Mouse (Mus musculus) urinary bladder, postnatal 36 days (tissue): ENCODE data around the gene Baz1a.
"Not testable (repeated sequence)": the region's sequence is repeated elsewhere in the genome, so short reads cannot be mapped to it uniquely, and the experiment has no call there.

Experiments
- DNase-seq, 2 experiments: peaks; one replicate each; pipeline ENCODE4 v3.0.0; 2022; ENCODE audit warnings: low spot score in 2 of 2, mixed read lengths in 1 of 2

Baz1a gene

GRCm38 (mm10) chr12:55007361-55008008 is 6.7 kb downstream of the Baz1a start:
- no peak for DNase-seq

- no peak for DNase-seq
Measured at GRCm38 (mm10) chr12:55006071-55006470, 8.1 kb downstream of the Baz1a start.

DNA sequence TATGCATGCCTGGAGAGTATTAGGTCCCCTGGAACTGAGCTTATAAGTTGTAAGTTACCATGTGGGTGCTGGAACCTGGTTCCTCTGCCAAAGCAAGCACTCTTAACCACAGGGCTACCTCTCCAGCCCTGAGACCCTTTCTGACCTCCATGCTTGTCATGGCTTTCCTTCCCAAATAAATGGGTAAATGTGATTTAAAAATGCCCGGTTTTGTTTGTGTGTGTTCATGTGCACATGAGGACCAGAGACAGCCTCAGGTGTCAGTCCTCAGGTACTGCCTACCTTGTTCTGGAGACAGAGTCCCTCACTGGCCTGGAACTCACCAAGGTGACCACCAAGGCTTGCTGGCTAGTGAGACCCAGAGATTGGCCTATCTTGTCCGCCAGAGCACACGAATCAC is 9.8 kb downstream of the Baz1a start:
- DNase-seq = no peak

DNA sequence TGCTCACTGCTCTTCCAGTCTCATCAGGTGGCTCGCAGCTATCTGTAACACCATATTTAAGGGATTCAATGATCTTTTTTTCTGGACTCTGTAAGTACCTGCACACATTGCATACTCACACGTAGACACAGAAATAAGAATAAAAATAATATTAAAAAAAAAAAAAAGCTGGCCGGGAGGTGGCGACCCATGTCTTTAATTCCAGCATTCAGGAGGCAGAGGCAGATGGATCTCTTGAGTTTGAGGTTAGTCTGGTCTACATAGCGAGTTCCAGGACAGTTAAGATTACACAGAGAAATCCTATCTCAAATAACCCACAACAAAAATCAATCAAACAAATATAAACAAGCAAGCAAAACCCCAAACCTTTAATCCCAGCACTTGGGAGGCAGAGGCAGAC is 10.3 kb downstream of the Baz1a start:
- no peak for DNase-seq

DNA sequence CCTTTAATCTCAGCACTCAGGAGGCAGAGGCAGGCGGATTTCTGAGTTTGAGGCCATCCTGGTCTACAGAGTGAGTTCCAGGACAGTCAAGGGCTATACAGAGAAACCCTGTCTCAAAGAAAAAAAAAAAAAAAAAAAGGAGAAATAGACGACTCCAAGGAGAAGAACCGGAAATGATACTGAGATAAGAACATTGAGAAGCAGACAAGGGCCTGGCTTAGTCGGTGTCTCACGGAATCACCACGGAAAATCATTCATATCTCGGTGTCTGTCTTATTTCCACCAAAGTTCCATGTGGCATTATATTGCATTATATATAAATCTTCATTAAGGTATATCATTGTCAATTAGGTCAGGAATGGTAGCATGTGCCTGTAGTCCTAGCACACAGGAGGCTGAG is 11.6 kb downstream of the Baz1a start:
- DNase-seq = not testable (repeated sequence)

DNA sequence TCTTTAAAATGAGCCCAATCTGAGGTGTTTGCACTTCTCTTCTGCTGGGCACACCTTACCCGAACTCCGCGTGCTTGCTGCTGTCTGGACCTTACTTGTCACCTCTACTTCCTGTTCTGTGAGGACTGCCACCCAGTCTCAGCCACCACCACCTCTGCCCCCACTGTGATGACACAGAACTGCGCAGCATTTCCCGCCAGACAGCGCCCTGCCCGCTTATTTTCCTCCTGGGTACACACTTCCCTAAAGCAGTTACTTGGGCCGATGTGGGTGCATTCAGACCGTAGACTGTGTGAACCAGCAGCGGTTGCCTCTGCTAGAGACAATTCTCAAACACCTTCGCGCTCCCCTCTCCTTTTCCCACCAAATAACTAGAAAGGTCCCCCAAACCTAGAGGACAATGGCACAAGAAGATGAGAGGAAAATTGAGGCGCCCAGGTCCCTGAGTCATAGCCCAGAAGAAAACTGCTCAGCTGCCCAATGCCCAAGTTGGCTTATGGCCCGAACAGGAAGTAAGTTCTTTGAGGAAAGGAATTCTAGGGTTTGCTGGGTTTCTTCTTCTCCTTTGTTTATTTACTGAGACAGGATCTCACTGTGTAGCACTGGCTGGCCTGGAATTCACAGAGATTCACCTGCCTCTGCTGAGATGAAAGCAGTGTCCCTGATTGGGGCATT is 15.0 kb downstream of the Baz1a start:
- DNase-seq = peak in 1 of 2 experiments; percentile 35

GRCm38 (mm10) chr12:54998411-54998810 is 15.7 kb downstream of the Baz1a start:
- no peak for DNase-seq

GRCm38 (mm10) chr12:54996979-54997474 is 17.1 kb downstream of the Baz1a start:
- DNase-seq = no peak

DNA sequence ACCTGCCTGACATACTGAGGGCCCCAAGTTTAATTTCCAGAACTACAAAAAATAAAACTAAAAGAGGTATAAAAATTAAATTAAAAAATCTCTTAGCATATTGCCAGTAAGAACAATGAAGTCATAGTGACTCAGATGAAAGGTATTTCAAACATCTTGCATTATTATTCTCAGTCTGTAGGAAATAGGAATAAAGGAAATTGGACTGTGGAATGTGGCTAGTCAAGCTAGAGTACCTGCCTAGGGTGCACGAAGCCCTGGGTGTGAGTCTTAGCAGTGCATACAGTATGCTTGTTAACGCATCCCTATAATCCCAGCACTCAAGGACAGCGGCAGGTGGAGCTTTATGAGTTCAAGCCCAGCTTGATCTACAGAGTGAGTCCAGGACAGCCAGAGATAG is 18.2 kb downstream of the Baz1a start:
- DNase-seq = no peak

GRCm38 (mm10) chr12:54994418-54994817 is 19.7 kb downstream of the Baz1a start:
- DNase-seq = no peak

DNA sequence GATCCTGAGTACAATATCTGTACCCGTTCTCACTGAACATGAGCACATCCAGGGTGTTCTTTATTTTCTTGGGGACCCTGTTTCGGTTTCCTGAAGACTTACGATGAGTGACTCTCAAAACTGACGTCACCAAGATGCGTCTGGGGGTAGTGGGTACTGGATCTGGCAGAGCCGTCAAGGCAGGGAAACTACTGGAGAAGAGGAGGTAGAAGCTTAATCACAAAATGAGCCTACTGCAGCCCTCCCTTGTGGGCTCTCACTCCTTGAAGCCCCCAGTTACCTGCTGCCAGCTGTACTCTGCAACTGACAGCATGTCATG is 20.1 kb downstream of the Baz1a start:
- DNase-seq = no peak

- DNase-seq = no peak
Measured at GRCm38 (mm10) chr12:54993246-54994067, 20.7 kb downstream of the Baz1a start.

- DNase-seq = no peak
Measured at GRCm38 (mm10) chr12:54992814-54993213, 21.3 kb downstream of the Baz1a start.

DNA sequence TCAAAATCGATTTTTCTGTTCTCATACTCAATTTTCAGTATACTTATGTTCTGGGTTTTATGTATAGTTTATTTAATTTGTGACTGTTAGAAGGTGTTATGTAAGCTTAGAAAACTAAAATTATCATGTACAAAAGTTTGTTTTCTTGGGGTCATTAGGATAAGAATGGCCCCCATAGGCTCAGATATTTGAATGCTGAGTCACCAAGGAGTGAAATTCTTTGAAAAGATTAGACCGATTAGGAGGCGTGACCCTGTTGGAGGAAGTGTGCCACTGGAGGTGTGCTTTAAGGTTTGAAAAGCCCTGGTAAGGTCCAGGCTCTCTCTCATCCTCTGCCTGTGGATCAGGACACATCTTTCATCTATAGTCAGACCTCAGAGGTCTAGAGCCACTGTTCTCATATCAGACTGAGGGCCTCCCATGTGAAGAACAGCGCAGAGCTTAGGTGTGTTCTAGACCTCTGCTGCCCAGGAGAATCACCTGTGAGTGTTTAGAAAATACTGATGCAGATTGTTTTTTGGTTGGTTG is 25.8 kb downstream of the Baz1a start:
- no peak for DNase-seq

DNA sequence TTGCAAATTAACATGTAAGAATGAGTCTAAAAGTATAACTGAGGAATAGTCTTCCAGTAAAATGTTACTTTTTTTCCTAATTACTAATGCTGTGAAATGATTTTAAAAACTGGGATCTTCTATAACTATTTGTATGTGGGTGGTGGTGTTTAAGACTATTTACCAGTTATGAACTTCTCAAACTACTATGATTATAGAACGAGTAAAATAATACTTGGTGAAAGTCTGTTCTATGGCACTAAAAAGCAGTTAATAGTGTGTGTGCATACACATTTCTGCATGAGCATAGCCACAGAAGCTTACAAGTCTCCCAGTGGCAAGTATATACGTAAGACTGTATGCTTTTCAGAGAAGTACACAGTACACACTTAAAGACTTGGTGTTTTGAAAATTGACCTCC is 27.0 kb downstream of the Baz1a start:
- no peak for DNase-seq

DNA sequence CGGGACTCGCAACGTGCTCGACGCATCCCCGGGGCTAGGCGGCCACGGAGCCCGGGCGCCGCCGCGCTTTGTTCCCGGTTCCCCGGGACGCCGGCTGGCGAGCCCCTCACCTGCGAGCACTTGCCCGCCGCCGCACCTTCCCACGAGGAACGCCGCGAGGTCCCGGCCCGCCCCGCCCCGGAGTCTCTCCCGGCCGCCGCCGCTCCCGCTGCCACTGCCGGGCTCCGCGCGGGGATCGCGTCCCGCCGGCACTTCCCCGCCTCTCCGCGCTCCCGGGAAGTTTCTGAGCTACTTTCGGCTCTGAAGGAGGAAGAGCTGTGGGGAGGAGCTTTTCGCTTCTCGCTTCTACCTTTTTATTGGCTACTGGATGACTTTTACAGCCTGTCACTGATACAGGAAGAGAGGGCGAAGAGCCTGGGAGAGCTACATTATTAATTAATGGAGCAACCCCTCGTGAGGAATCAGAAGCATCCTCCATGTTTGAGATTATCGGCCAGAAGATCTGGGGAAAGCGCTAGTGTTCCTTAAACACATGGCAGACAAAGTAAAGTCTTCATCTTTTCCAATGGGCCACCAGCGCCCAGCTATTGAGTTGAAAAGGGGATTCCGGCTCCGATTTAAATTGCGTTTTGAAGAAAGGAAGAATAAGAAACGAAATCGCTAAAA is 28.0 kb downstream of the Baz1a start, which contains the start of gene Gm20403:
Gene Gm20403 (minus strand): TSS at position 478 of the 666 bp plus-strand sequence.
- peak; percentile 59 to 72 for DNase-seq

GRCm38 (mm10) chr12:54985257-54986051 is 28.7 kb downstream of the Baz1a start:
- DNase-seq = peak; percentile 52 to 55

GRCm38 (mm10) chr12:54984701-54985256 is 29.4 kb downstream of the Baz1a start:
- DNase-seq = peak; percentile 48 to 72

GRCm38 (mm10) chr12:54982935-54983715 is 31.0 kb downstream of the Baz1a start:
- DNase-seq = no peak

DNA sequence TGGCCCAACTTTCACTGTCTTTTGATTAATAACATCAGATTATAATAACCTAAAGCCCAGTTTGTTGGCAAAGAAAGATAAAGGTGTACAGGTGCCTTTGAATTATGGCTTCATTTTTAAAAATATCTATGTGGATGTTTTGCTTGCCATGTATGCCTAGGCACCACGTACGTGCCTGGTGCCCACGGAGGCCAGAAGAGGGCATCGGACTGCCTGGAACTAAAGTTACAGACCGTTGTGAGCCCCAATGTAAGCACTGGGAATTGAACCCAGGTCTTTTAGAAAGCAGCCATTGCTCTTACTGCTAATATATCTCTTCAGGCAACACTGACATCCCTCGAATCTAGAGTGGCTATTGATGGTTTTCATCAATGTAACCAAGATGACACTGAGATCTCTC is 32.2 kb downstream of the Baz1a start:
- DNase-seq = no peak
